Comparison of ENCODE assay signal across 19 mouse cellular contexts in the genomic region with DNA sequence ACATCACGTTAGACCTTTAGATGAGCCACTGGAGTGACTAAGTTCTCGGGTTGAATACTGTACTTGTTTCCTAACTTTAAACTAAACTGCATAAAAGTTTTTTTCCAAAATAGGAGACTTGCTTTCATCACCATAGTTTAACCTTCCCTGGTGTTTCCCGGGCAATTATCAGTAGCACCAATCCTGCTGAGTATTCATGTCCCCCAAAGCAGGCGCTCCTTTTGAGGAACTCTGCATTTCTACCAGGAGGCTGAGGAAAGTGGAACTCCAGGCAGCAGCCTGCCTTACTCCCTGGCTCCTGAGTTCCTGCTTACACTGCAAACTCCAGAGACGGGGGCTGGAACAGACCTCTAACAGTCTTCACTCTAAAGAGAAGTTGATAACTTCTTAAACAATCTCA.
DNase-seq lines count a peak whose midpoint lies in the region; ATAC-seq and TF ChIP-seq lines count a peak whose summit lies in the region.
"Had no signal": no experiment of that assay in that cellular context is flagged by ENCODE, and none has a peak within 500 bp of the region (broad histone marks: within the 10 kb centered on the region; RNA-seq: fewer than 3 reads in every experiment).

No protein-coding gene starts in this region.

- H3K27me3 ChIP-seq in heart, embryonic 14.5 days (ENCODE audit: control insufficient read depth, insufficient read depth, low read length) = no peaks in the 10 kb centered on the region
- H3K27me3 ChIP-seq in heart, adult 2 months (ENCODE audit: control insufficient read depth, insufficient read depth, low read length) = no peaks in the 10 kb centered on the region
- H3K27me3 ChIP-seq in limb, embryonic 12.5 days = no peaks in the 10 kb centered on the region
- H3K27me3 ChIP-seq in limb, embryonic 10.5 days (ENCODE audit: low read depth, poor library complexity, severe bottlenecking) = no peaks in the 10 kb centered on the region
- H3K27me3 ChIP-seq: forebrain, embryonic 13.5 days had no signal

- intact Hi-C loops in heart, adult 2 months (cut with DNase I) = no loop called here

- 0 out of 4 replicates have a peak overlapping the region, but pooled peaks of 1 of the 2 experiments have one; percentile 33 for H3K27ac ChIP-seq in heart, embryonic 14.5 days (replicated peaks in 1 of 2; ENCODE audit: control insufficient read depth in 1 of 2, insufficient read depth in 1 of 2, low read depth in 2 of 2, low read length in 2 of 2)
- no peak overlapping the region for H3K27ac ChIP-seq in heart, adult 2 months
- no peak overlapping the region for H3K27ac ChIP-seq in limb, embryonic 12.5 days
- no peak overlapping the region for H3K27ac ChIP-seq in limb, embryonic 10.5 days
- H3K27ac ChIP-seq in bone marrow macrophage, adult 2 months (ENCODE audit: insufficient read depth, low read depth, low read length) = peak overlapping the region; percentile 37; the same call in 1 of the 2 replicates
- H3K27ac ChIP-seq: embryonic facial prominence, embryonic 10.5 days; forebrain, embryonic 13.5 days; hindbrain, embryonic 14.5 days had no signal

- no peaks in the 10 kb centered on the region for H3K79me2 ChIP-seq in heart, adult 2 months (replicated peaks; ENCODE audit: control insufficient read depth, insufficient read depth, low read length)

- H3K9ac ChIP-seq in heart, embryonic 14.5 days (ENCODE audit: low read length) = no peak overlapping the region
- H3K9ac ChIP-seq in heart, adult 2 months (ENCODE audit: low read depth, low read length) = no peak overlapping the region
- peak overlapping the region; percentile 18; the same call in 1 of the 2 replicates for H3K9ac ChIP-seq in limb, embryonic 12.5 days (replicated peaks)
- H3K9ac ChIP-seq: forebrain, embryonic 13.5 days; forebrain, postnatal 0 days; hindbrain, embryonic 14.5 days had no signal

- H3K9me3 ChIP-seq in heart, embryonic 14.5 days (ENCODE audit: control insufficient read depth, low read length) = no peaks in the 10 kb centered on the region
- no peaks in the 10 kb centered on the region for H3K9me3 ChIP-seq in limb, embryonic 12.5 days
- H3K9me3 ChIP-seq in limb, embryonic 10.5 days (replicated peaks) = no peaks in the 10 kb centered on the region
- H3K9me3 ChIP-seq: embryonic facial prominence, embryonic 10.5 days; forebrain, embryonic 13.5 days had no signal

- no peak overlapping the region for H3K4me3 ChIP-seq in heart, embryonic 14.5 days (ENCODE audit: control insufficient read depth in 1 of 2, insufficient read depth in 1 of 2, low read depth in 1 of 2, low read length in 2 of 2)
- H3K4me3 ChIP-seq in heart, adult 2 months = no peak overlapping the region
- H3K4me3 ChIP-seq in limb, embryonic 12.5 days (replicated peaks) = no peak overlapping the region
- H3K4me3 ChIP-seq in limb, embryonic 10.5 days = no peak overlapping the region
- H3K4me3 ChIP-seq in bone marrow macrophage, adult 2 months (ENCODE audit: insufficient read depth, low read length) = peak overlapping the region; percentile 26; the same call in 1 of the 2 replicates
- H3K4me3 ChIP-seq: embryonic facial prominence, embryonic 10.5 days; forebrain, embryonic 13.5 days had no signal

- DNase-seq in heart, adult 2 months = no peak
- no peak for DNase-seq in limb, embryonic 10.5 days (ENCODE audit: low spot score)
- DNase-seq in kidney, postnatal 25 days = no peak
- DNase-seq: adrenal gland, postnatal 10 days; cerebellum, adult 18-20 months; cerebellum, adult 9-11 months; cerebellum, postnatal 36 days; forebrain, postnatal 0 days; gastrocnemius, postnatal 14 days; kidney, adult 2 months had no signal

- WGBS in heart, embryonic 14.5 days = 28% methylated on average over 5 of the region's 5 CpGs
- WGBS in heart, adult 2 months = 40% methylated on average over 5 of the region's 5 CpGs
- 52% methylated on average over 5 of the region's 5 CpGs for WGBS in limb, embryonic 12.5 days
- WGBS in limb, embryonic 10.5 days = 53% methylated on average over 5 of the region's 5 CpGs

- no peak for TF ChIP-seq POLR2A in heart, adult 2 months (IDR thresholded peaks at IDR 0.05; ENCODE audit: insufficient read depth, low read depth, low read length)
- TF ChIP-seq POLR2A in bone marrow macrophage, adult 2 months (IDR thresholded peaks at IDR 0.05; ENCODE audit: borderline replicate concordance, low read depth, low read length) = no peak

- no peak for ATAC-seq in heart, embryonic 14.5 days (ENCODE audit: insufficient number of reproducible peaks, insufficient read depth, low FRiP score, low read depth)
- ATAC-seq in limb, embryonic 12.5 days (ENCODE audit: insufficient number of reproducible peaks, insufficient read depth, low FRiP score, low TSS enrichment, low read depth) = no peak
- peak; percentile 18; the same call in 1 of the 2 replicates for ATAC-seq in megakaryocyte, adult 5-6 weeks (ENCODE audit: poor library complexity, severe bottlenecking)
- ATAC-seq in inflammation-experienced regulatory T-cells, adult 6 months = no peak
- ATAC-seq: forebrain, embryonic 13.5 days; forebrain, postnatal 0 days; intestine, embryonic 16.5 days had no signal

- no peaks in the 10 kb centered on the region for H3K36me3 ChIP-seq in heart, embryonic 14.5 days (ENCODE audit: control insufficient read depth, insufficient read depth, low read length)
- H3K36me3 ChIP-seq in heart, adult 2 months (ENCODE audit: control insufficient read depth, insufficient read depth, low read length) = peaks cover 2% of the 10 kb centered on the region
- no peaks in the 10 kb centered on the region for H3K36me3 ChIP-seq in limb, embryonic 12.5 days
- no peaks in the 10 kb centered on the region for H3K36me3 ChIP-seq in limb, embryonic 10.5 days
- H3K36me3 ChIP-seq: embryonic facial prominence, embryonic 10.5 days had no signal

- TF ChIP-seq EP300 in heart, adult 2 months (IDR thresholded peaks at IDR 0.05; ENCODE audit: insufficient read depth, low read depth, low read length) = no peak

- peak overlapping the region; percentile 21 for H3K4me2 ChIP-seq in heart, embryonic 14.5 days (ENCODE audit: low read length)
- H3K4me2 ChIP-seq in limb, embryonic 12.5 days = no peak overlapping the region
- H3K4me2 ChIP-seq: forebrain, embryonic 13.5 days; hindbrain, embryonic 14.5 days had no signal

- TF ChIP-seq CTCF in heart, adult 2 months (IDR thresholded peaks at IDR 0.05) = no peak
- TF ChIP-seq CTCF in bone marrow macrophage, adult 2 months (IDR thresholded peaks at IDR 0.05; ENCODE audit: low read depth, low read length) = no peak

- peaks cover 4 to 24% of the 10 kb centered on the region in 2 experiments; a peak in 3 of 4 replicates for H3K4me1 ChIP-seq in heart, embryonic 14.5 days (ENCODE audit: control insufficient read depth in 2 of 2, insufficient read depth in 2 of 2, low read length in 2 of 2)
- peaks cover 3% of the 10 kb centered on the region for H3K4me1 ChIP-seq in heart, adult 2 months (ENCODE audit: control insufficient read depth, insufficient read depth, low read length)
- peaks cover 12% of the 10 kb centered on the region for H3K4me1 ChIP-seq in limb, embryonic 12.5 days (replicated peaks)
- peaks cover 24% of the 10 kb centered on the region for H3K4me1 ChIP-seq in limb, embryonic 10.5 days
- peaks cover 23% of the 10 kb centered on the region for H3K4me1 ChIP-seq in bone marrow macrophage, adult 2 months (ENCODE audit: control insufficient read depth, insufficient read depth, low read length)
